Mouse (Mus musculus) heart, postnatal 0 days (tissue): ENCODE measurements around the gene Abcb9.

ENCODE experiments used
- CTCF ChIP-seq: IDR thresholded peaks from 2 replicates; pipeline ENCODE4 v1.5.1; 2016; ENCODE audit warnings: antibody characterized with exemption, control low read depth, low read depth
- EP300 ChIP-seq: IDR thresholded peaks from 2 replicates; pipeline ENCODE4 v1.6.1; 2016; ENCODE audit warnings: antibody characterized with exemption, low read depth

DNA sequence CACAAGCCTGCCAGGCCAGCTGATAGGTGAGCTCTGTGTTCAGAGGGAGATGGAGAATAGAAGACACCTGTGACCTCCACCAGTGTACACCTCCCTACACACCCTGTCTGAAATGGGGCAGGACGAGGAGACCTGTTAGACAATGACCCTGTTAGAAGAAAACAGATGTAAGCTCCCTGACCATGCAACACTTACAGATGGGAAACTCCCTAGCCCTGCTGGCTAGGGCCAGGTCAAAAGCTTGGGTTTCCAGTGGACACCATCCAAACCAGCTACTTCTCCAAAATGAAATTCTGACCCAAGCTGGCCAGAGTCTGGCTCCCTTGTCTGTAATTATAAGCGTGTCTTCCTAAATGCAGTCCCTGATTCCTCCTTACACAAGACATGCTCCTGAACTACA lies 79.9 kb downstream of the Abcb9 start:
- TF ChIP-seq CTCF (no peak), EP300 (no peak)
